Mouse (Mus musculus) liver, adult 2 months (tissue): ENCODE measurements around the gene Pcnx. TPM values are rescaled to one million over a fixed set of nuclear protein-coding genes. Genes with fewer than 3 reads are reported as not detected.

Source experiments
- DNase-seq: peaks from one replicate; pipeline ENCODE4 v3.0.0-alpha.2; 2011; ENCODE audit warnings: low read depth, low spot score; ENCODE audit errors: extremely low read depth
- H3K27ac ChIP-seq: fragments of 200-500 bp; replicated peaks from 2 replicates; pipeline ENCODE4 v1.5.1; 2012; ENCODE audit warnings: low read depth, mild to moderate bottlenecking, control low read depth, inconsistent platforms, low read length; ENCODE audit not compliant: insufficient read depth
- H3K27me3 ChIP-seq: fragments of 200-500 bp; 2 replicates; pipeline ENCODE4 v1.6.1; 2012; ENCODE audit warnings: mild to moderate bottlenecking, moderate library complexity, low read length, inconsistent platforms; ENCODE audit not compliant: control insufficient read depth, insufficient read depth
- H3K36me3 ChIP-seq: fragments of 200-500 bp; 2 replicates; pipeline ENCODE4 v1.6.1; 2012; ENCODE audit warnings: low read length, inconsistent platforms; ENCODE audit not compliant: control insufficient read depth, insufficient read depth
- H3K4me1 ChIP-seq: fragments of 200-500 bp; 2 replicates; pipeline ENCODE4 v1.6.1; 2011; ENCODE audit warnings: low read length; ENCODE audit not compliant: control insufficient read depth, insufficient read depth
- H3K4me3 ChIP-seq: fragments of 200-500 bp; 2 replicates; pipeline ENCODE4 v1.5.1; 2011; ENCODE audit warnings: low read depth, mild to moderate bottlenecking, control low read depth, low read length, moderate library complexity; ENCODE audit not compliant: insufficient read depth
- H3K79me2 ChIP-seq: fragments of 200-500 bp; 2 replicates; pipeline ENCODE4 v1.6.1; 2012; ENCODE audit warnings: inconsistent platforms, mild to moderate bottlenecking, low read length, moderate library complexity; ENCODE audit not compliant: control insufficient read depth, insufficient read depth
- H3K9ac ChIP-seq: fragments of 200-500 bp; 2 replicates; pipeline ENCODE4 v1.6.1; 2012; ENCODE audit warnings: low read depth, mild to moderate bottlenecking, control low read depth, inconsistent platforms, low read length
- CTCF ChIP-seq: fragments of 200-500 bp; IDR thresholded peaks from 2 replicates; pipeline ENCODE4 v1.5.1; 2011; ENCODE audit warnings: low read depth, low read length, control low read depth
- POLR2A ChIP-seq: fragments of 200-500 bp; IDR thresholded peaks from 2 replicates; pipeline ENCODE4 v1.6.1; 2011; ENCODE audit warnings: low read length, control low read depth; ENCODE audit not compliant: insufficient read depth; ENCODE audit errors: extremely low read depth
- WGBS: fragments of 180-500 bp; shearing (Covaris S2); methylation state at CpG from one replicate; pipeline ENCODE4 v1.1.7; 2018; 5-methylcytosine and 5-hydroxymethylcytosine counted together
- polyA plus RNA-seq: library from polyadenylated mRNA; depleted of rRNA; stranded (reverse); fragments of >200 nt; gene quantifications from 2 replicates; pipeline ENCODE4 v1.2.3, GENCODE M21; 2012
- total RNA-seq: library from RNA; depleted of rRNA; stranded (reverse); fragments of >200 nt; gene quantifications from 2 replicates; pipeline ENCODE4 v1.2.3, GENCODE M21; 2014

Pcnx gene
- total and polyA plus RNA-seq, 2 experiments = 10.6 to 14.5 TPM

DNA sequence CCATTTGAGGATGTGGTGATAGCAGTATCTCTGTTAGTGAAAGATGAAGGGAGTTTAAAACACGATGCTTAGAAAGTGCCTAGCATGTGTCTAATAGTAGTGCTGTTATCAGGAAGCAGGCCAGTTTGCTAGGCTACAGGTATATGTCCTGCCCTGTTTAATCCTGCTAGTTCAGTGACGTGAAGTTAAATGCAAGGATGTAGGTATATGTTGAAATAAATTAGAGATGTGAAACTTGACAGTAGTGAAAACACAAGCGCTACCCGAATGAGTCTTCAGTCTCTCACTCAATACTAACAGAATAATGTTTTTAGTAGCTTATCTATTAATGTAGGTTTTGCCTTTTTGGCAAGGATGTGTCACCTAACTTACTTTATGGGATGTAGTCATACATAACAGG lies 62.0 kb downstream of the Pcnx start:
- peaks cover 7% of the 10 kb centered on the region; the same call in 1 of the 2 replicates for H3K79me2 ChIP-seq
- H3K4me1 ChIP-seq = no peaks in the 10 kb centered on the region
- no peak for TF ChIP-seq CTCF
- TF ChIP-seq POLR2A = no peak
- DNase-seq = no peak
- no peak overlapping the region for H3K27ac ChIP-seq
- H3K27me3 ChIP-seq = no peaks in the 10 kb centered on the region
- H3K4me3 ChIP-seq = no peak overlapping the region
- no peak overlapping the region for H3K9ac ChIP-seq
- H3K36me3 ChIP-seq = peaks cover 3% of the 10 kb centered on the region; the same call in 1 of the 2 replicates
- 91% methylated on average over 4 of the region's 4 CpGs for WGBS

DNA sequence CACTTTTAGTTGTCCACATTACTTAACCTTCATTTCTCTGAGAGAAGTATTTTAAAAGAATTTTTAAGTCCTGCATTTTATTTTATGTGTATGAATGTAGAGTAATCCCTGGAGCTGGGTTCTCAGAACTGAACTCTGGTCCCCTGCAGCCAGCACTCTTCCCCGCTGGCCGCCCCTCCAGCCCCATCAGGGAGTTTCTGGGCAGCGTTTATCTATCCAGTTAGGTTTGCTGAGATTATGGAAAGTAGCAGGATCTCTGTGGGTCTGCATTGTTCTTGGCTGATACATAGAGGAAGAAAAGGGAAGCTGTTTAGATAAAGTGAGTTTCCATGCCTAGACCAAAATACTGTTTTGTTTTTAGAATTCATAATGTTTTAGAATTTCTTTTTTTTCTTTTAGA lies 63.0 kb downstream of the Pcnx start:
- DNase-seq = no peak
- no peak overlapping the region for H3K27ac ChIP-seq
- H3K36me3 ChIP-seq = no peaks in the 10 kb centered on the region; the same call in 1 of the 2 replicates
- peaks cover 7% of the 10 kb centered on the region; the same call in 1 of the 2 replicates for H3K79me2 ChIP-seq
- no peaks in the 10 kb centered on the region for H3K27me3 ChIP-seq
- H3K4me1 ChIP-seq = no peaks in the 10 kb centered on the region
- TF ChIP-seq CTCF (no peak), POLR2A (no peak)
- WGBS = 68% methylated on average over 3 of the region's 3 CpGs
- no peak overlapping the region for H3K4me3 ChIP-seq
- no peak overlapping the region for H3K9ac ChIP-seq

DNA sequence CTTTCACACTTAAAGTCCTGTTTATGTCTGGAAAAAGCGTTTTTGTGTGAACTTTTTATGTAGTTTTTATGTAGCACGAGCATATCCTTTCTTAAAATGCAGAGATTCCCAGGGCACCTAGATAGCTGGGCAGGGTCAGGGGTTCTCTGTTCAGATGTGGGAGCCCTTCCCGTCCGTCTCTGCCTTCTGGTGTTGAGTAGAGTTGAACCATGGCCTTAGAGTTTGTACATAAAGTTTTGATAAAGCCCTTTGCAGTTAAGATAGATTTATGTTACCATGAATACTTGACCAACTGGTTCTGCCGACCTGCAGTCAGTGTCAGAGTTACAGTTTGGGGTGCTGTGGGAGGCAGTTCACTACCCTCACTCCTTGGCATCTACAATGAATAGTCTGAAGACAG lies 67.3 kb downstream of the Pcnx start:
- DNase-seq = no peak
- H3K4me3 ChIP-seq = no peak overlapping the region
- no peak overlapping the region for H3K27ac ChIP-seq
- H3K36me3 ChIP-seq = no peaks in the 10 kb centered on the region
- H3K27me3 ChIP-seq = no peaks in the 10 kb centered on the region
- no peak for TF ChIP-seq CTCF
- no peak for TF ChIP-seq POLR2A
- 92% methylated on average over 5 of the region's 5 CpGs for WGBS
- no peaks in the 10 kb centered on the region for H3K4me1 ChIP-seq
- peaks cover 4% of the 10 kb centered on the region; the same call in 1 of the 2 replicates for H3K79me2 ChIP-seq
- H3K9ac ChIP-seq = no peak overlapping the region

DNA sequence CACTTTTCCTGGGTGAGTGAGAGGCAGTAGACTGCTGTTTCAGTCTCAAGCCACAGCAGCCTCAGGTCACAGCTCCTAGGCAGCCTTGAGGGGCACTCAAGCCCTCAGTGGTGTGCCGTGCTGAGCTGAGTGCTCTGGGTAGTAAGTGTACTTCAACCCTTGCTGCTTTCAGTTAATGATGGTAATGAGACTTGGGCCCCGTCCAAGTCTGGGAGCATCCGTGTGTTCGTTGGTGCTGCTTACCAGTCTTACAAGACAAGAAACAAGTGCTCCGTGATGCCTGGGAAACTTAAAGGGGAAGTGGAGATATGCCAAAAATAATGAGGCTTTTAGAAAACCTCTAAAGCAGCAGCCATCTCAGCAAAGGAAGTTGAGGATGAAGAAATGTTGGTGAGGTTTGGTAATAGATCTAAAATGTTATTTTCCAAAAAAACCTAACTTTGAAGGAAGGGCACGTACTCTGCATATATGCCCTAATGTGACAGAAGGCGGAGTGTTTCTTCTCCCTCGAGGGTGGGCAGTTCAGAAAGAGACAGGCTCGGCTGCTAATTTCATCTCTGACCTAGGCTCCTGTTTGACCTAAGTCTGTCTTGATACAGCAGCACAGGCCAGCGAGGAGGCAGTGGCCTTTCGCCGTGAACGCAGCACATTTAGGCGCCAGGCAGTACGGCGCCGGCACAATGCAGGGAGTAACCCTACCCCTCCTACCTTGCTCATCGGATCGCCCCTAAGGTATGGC lies 68.0 kb downstream of the Pcnx start:
- TF ChIP-seq POLR2A (no peak), CTCF (no peak)
- H3K79me2 ChIP-seq = peaks cover 4% of the 10 kb centered on the region; the same call in 1 of the 2 replicates
- H3K4me1 ChIP-seq = no peaks in the 10 kb centered on the region
- H3K27ac ChIP-seq = no peak overlapping the region
- no peaks in the 10 kb centered on the region for H3K36me3 ChIP-seq
- H3K4me3 ChIP-seq = no peak overlapping the region
- DNase-seq = no peak
- no peaks in the 10 kb centered on the region for H3K27me3 ChIP-seq
- 88% methylated on average over 19 of the region's 19 CpGs for WGBS
- H3K9ac ChIP-seq = no peak overlapping the region

DNA sequence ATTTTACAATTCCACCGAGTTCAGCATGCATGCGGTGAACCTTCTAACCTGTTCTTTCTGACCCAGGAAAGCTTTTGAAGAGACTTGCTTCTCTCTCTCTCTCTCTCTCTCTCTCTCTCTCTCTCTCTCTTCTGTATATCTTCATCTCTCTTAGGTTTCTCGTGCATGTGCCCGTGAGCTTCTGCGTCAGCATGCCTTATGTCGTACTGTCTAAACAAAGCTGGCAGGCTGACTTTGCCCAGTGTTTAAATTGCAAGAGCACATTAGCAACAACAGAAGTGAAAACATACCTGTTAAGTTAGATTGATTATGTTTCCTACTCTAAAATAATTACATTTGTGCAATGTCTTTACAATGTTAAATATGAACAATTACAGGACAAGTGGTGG lies 68.6 kb downstream of the Pcnx start:
- DNase-seq = no peak
- Histone ChIP-seq H3K9ac (no peak overlapping the region), H3K27ac (no peak overlapping the region), H3K4me3 (no peak overlapping the region), H3K36me3 (0 out of 2 replicates have a peak, but pooled peaks cover 1% of the 10 kb centered on the region), H3K79me2 (peaks cover 5% of the 10 kb centered on the region; the same call in 1 of the 2 replicates), H3K27me3 (no peaks in the 10 kb centered on the region), H3K4me1 (no peaks in the 10 kb centered on the region)
- WGBS = 88% methylated on average over 6 of the region's 6 CpGs
- TF ChIP-seq POLR2A (no peak), CTCF (no peak)

DNA sequence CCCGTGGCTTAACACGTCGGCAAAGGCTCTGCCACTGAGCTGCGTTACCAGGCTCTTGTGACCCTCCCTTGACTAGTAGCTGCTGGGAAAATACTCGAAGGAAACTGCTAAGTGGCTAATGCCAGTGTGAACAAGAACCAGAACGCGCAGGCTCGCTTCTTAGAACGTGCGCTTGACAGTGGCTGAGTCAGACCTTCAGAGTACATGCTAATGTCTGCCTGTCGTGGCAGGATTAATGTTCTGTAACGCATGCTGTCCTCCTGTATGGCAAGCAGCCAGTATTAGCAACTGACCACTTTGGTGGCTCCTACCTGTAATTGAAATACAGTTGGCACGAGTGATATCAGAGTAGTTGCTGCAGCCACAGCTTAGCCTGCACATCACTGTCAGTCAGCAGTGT lies 72.2 kb downstream of the Pcnx start:
- Histone ChIP-seq H3K4me1 (no peaks in the 10 kb centered on the region), H3K27ac (no peak overlapping the region), H3K79me2 (peaks cover 2% of the 10 kb centered on the region; the same call in 1 of the 2 replicates), H3K36me3 (peaks cover 3% of the 10 kb centered on the region; the same call in 1 of the 2 replicates), H3K9ac (no peak overlapping the region), H3K4me3 (no peak overlapping the region), H3K27me3 (no peaks in the 10 kb centered on the region)
- 90% methylated on average over 13 of the region's 13 CpGs for WGBS
- TF ChIP-seq CTCF (no peak), POLR2A (no peak)
- no peak for DNase-seq
